Mouse (Mus musculus) testis, adult 2 months (tissue): ENCODE data around the gene Ifna5.
"Not testable (repeated sequence)": the region's sequence is repeated elsewhere in the genome, so short reads cannot be mapped to it uniquely, and the experiment has no call there.

Source experiments
- CTCF ChIP-seq: fragments of 200-500 bp; IDR thresholded peaks from 2 replicates; pipeline ENCODE4 v1.5.1; 2012; ENCODE audit warnings: low read depth, mild to moderate bottlenecking, inconsistent platforms, low read length, moderate library complexity; ENCODE audit not compliant: control insufficient read depth, insufficient read depth, insufficient replicate concordance
- POLR2A ChIP-seq: fragments of 200-500 bp; IDR thresholded peaks from 2 replicates; pipeline ENCODE4 v1.6.1; 2012; ENCODE audit warnings: low read depth, mild to moderate bottlenecking, inconsistent platforms, low read length, moderate library complexity; ENCODE audit not compliant: control insufficient read depth

DNA sequence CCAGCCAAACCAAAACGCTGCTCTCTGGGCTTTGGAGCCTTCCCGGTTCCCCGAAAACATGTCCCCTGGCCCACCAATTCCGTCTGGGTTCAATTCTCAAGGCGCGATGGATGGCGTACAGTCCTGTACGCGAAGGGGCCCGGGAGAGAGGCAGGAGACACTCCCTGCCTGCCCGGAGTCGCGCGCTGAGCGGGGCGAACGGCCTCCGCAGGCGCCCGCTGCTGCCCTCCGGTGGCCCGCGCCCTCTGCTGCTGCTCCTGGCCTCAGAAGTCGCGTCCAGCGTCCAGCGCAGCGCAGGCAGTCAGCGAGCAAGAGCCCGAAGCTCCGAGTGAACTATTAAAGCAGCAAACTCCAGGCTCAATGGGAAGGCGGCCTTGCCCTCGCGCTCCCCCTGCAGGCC lies 29.6 kb upstream of the Ifna5 start:
- TF ChIP-seq CTCF, POLR2A: not testable (repeated sequence)
